Mouse (Mus musculus): ENCODE measurements around the gene Grid1. TPM values are rescaled to one million over a fixed set of nuclear protein-coding genes. Genes with fewer than 3 reads are reported as not detected.

The Grid1 gene
- polyA plus RNA-seq, 1 experiment from 2014 or later, result 0.36 TPM

- Histone ChIP-seq H3K4me1 (replicated peaks; ENCODE audit: control insufficient read depth, insufficient read depth, low read length) (no peaks in the 10 kb centered on the region), H3K27ac (ENCODE audit: low read depth, low read length) (no peak overlapping the region), H3K4me2 (ENCODE audit: low read depth, low read length, severe bottlenecking) (no peak overlapping the region), H3K27me3 (ENCODE audit: control insufficient read depth, insufficient read depth, low read length) (no peaks in the 10 kb centered on the region), H3K4me3 (ENCODE audit: low read depth, low read length) (no peak overlapping the region), H3K9me3 (ENCODE audit: control insufficient read depth, low read length) (no peaks in the 10 kb centered on the region), H3K9ac (ENCODE audit: low read length) (no peak overlapping the region), H3K36me3 (ENCODE audit: control insufficient read depth, insufficient read depth, low read length) (no peaks in the 10 kb centered on the region)
- WGBS, result 85% methylated on average over 11 of the region's 11 CpGs
- DNase-seq (ENCODE audit: low spot score) (no peak), ATAC-seq (replicated peaks; ENCODE audit: low FRiP score) (no peak)
These were observed 207.7 kb downstream of the Grid1 start for GRCm38 (mm10) chr14:35027501-35028140.

GRCm38 (mm10) chr14:35029626-35030025, 209.7 kb downstream of the Grid1 start:
- Histone ChIP-seq H3K9me3 (ENCODE audit: control insufficient read depth, low read length) (no peaks in the 10 kb centered on the region), H3K9ac (ENCODE audit: low read length) (no peak overlapping the region), H3K4me3 (ENCODE audit: low read depth, low read length) (no peak overlapping the region), H3K4me2 (ENCODE audit: low read depth, low read length, severe bottlenecking) (no peak overlapping the region), H3K4me1 (replicated peaks; ENCODE audit: control insufficient read depth, insufficient read depth, low read length) (no peaks in the 10 kb centered on the region), H3K36me3 (ENCODE audit: control insufficient read depth, insufficient read depth, low read length) (no peaks in the 10 kb centered on the region), H3K27ac (ENCODE audit: low read depth, low read length) (no peak overlapping the region), H3K27me3 (ENCODE audit: control insufficient read depth, insufficient read depth, low read length) (no peaks in the 10 kb centered on the region)
- no peak for DNase-seq (ENCODE audit: low spot score)
- ATAC-seq (replicated peaks; ENCODE audit: low FRiP score), result no peak
- WGBS, result 70% methylated on average over 2 of the region's 2 CpGs

- H3K4me1 ChIP-seq (replicated peaks; ENCODE audit: control insufficient read depth, insufficient read depth, low read length), result no peaks in the 10 kb centered on the region
- H3K9ac ChIP-seq (ENCODE audit: low read length), result no peak overlapping the region
- H3K4me3 ChIP-seq (ENCODE audit: low read depth, low read length), result no peak overlapping the region
- WGBS, result 80% methylated on average over 2 of the region's 2 CpGs
- H3K4me2 ChIP-seq (ENCODE audit: low read depth, low read length, severe bottlenecking), result no peak overlapping the region
- no peaks in the 10 kb centered on the region for H3K36me3 ChIP-seq (ENCODE audit: control insufficient read depth, insufficient read depth, low read length)
- DNase-seq (ENCODE audit: low spot score) (no peak), ATAC-seq (replicated peaks; ENCODE audit: low FRiP score) (no peak)
- no peaks in the 10 kb centered on the region for H3K9me3 ChIP-seq (ENCODE audit: control insufficient read depth, low read length)
- H3K27ac ChIP-seq (ENCODE audit: low read depth, low read length), result no peak overlapping the region
- H3K27me3 ChIP-seq (ENCODE audit: control insufficient read depth, insufficient read depth, low read length), result no peaks in the 10 kb centered on the region
These were observed 210.4 kb downstream of the Grid1 start for GRCm38 (mm10) chr14:35030271-35030670.

- ATAC-seq (replicated peaks; ENCODE audit: low FRiP score), result no peak
- no peaks in the 10 kb centered on the region for H3K27me3 ChIP-seq (ENCODE audit: control insufficient read depth, insufficient read depth, low read length)
- no peak overlapping the region for H3K27ac ChIP-seq (ENCODE audit: low read depth, low read length)
- no peaks in the 10 kb centered on the region for H3K9me3 ChIP-seq (ENCODE audit: control insufficient read depth, low read length)
- H3K4me3 ChIP-seq (ENCODE audit: low read depth, low read length), result no peak overlapping the region
- H3K9ac ChIP-seq (ENCODE audit: low read length), result no peak overlapping the region
- no peaks in the 10 kb centered on the region for H3K4me1 ChIP-seq (replicated peaks; ENCODE audit: control insufficient read depth, insufficient read depth, low read length)
- no peak for DNase-seq (ENCODE audit: low spot score)
- H3K36me3 ChIP-seq (ENCODE audit: control insufficient read depth, insufficient read depth, low read length), result no peaks in the 10 kb centered on the region
- WGBS, result 87% methylated on average over 1 of the region's 1 CpGs
- H3K4me2 ChIP-seq (ENCODE audit: low read depth, low read length, severe bottlenecking), result no peak overlapping the region
These were observed 212.4 kb downstream of the Grid1 start for GRCm38 (mm10) chr14:35032283-35032682.

- Histone ChIP-seq H3K4me1 (replicated peaks; ENCODE audit: control insufficient read depth, insufficient read depth, low read length) (no peaks in the 10 kb centered on the region; the same call in 1 of the 2 replicates), H3K9ac (ENCODE audit: low read length) (no peak overlapping the region), H3K4me2 (ENCODE audit: low read depth, low read length, severe bottlenecking) (no peak overlapping the region), H3K4me3 (ENCODE audit: low read depth, low read length) (no peak overlapping the region), H3K9me3 (ENCODE audit: control insufficient read depth, low read length) (no peaks in the 10 kb centered on the region), H3K27ac (ENCODE audit: low read depth, low read length) (no peak overlapping the region), H3K36me3 (ENCODE audit: control insufficient read depth, insufficient read depth, low read length) (no peaks in the 10 kb centered on the region), H3K27me3 (ENCODE audit: control insufficient read depth, insufficient read depth, low read length) (no peaks in the 10 kb centered on the region)
- ATAC-seq (replicated peaks; ENCODE audit: low FRiP score) (no peak), DNase-seq (ENCODE audit: low spot score) (no peak)
- WGBS, result 62% methylated on average over 5 of the region's 5 CpGs
These were observed 224.4 kb downstream of the Grid1 start for GRCm38 (mm10) chr14:35044268-35044667.

- H3K27me3 ChIP-seq (ENCODE audit: control insufficient read depth, insufficient read depth, low read length), result no peaks in the 10 kb centered on the region
- ATAC-seq (replicated peaks; ENCODE audit: low FRiP score), result no peak
- 79% methylated on average over 10 of the region's 10 CpGs for WGBS
- DNase-seq (ENCODE audit: low spot score), result no peak
- no peaks in the 10 kb centered on the region; the same call in 1 of the 2 replicates for H3K4me1 ChIP-seq (replicated peaks; ENCODE audit: control insufficient read depth, insufficient read depth, low read length)
- no peak overlapping the region for H3K4me3 ChIP-seq (ENCODE audit: low read depth, low read length)
- no peak overlapping the region for H3K9ac ChIP-seq (ENCODE audit: low read length)
- no peaks in the 10 kb centered on the region for H3K9me3 ChIP-seq (ENCODE audit: control insufficient read depth, low read length)
- no peaks in the 10 kb centered on the region for H3K36me3 ChIP-seq (ENCODE audit: control insufficient read depth, insufficient read depth, low read length)
- no peak overlapping the region for H3K4me2 ChIP-seq (ENCODE audit: low read depth, low read length, severe bottlenecking)
- H3K27ac ChIP-seq (ENCODE audit: low read depth, low read length), result no peak overlapping the region
These were observed 225.2 kb downstream of the Grid1 start for GRCm38 (mm10) chr14:35044918-35045698.

- 87% methylated on average over 8 of the region's 8 CpGs for WGBS
- H3K36me3 ChIP-seq (ENCODE audit: control insufficient read depth, insufficient read depth, low read length), result no peaks in the 10 kb centered on the region
- no peak for DNase-seq (ENCODE audit: low spot score)
- H3K9me3 ChIP-seq (ENCODE audit: control insufficient read depth, low read length), result no peaks in the 10 kb centered on the region
- H3K4me2 ChIP-seq (ENCODE audit: low read depth, low read length, severe bottlenecking), result no peak overlapping the region
- no peaks in the 10 kb centered on the region for H3K27me3 ChIP-seq (ENCODE audit: control insufficient read depth, insufficient read depth, low read length)
- H3K27ac ChIP-seq (ENCODE audit: low read depth, low read length), result no peak overlapping the region
- no peaks in the 10 kb centered on the region for H3K4me1 ChIP-seq (replicated peaks; ENCODE audit: control insufficient read depth, insufficient read depth, low read length)
- H3K9ac ChIP-seq (ENCODE audit: low read length), result no peak overlapping the region
- H3K4me3 ChIP-seq (ENCODE audit: low read depth, low read length), result no peak overlapping the region
- ATAC-seq (replicated peaks; ENCODE audit: low FRiP score), result no peak
These were observed 229.3 kb downstream of the Grid1 start for GRCm38 (mm10) chr14:35049231-35049630.

- Histone ChIP-seq H3K36me3 (ENCODE audit: control insufficient read depth, insufficient read depth, low read length) (no peaks in the 10 kb centered on the region), H3K27ac (ENCODE audit: low read depth, low read length) (no peak overlapping the region), H3K27me3 (ENCODE audit: control insufficient read depth, insufficient read depth, low read length) (no peaks in the 10 kb centered on the region), H3K4me3 (ENCODE audit: low read depth, low read length) (no peak overlapping the region), H3K4me1 (replicated peaks; ENCODE audit: control insufficient read depth, insufficient read depth, low read length) (no peaks in the 10 kb centered on the region), H3K9ac (ENCODE audit: low read length) (no peak overlapping the region), H3K4me2 (ENCODE audit: low read depth, low read length, severe bottlenecking) (no peak overlapping the region), H3K9me3 (ENCODE audit: control insufficient read depth, low read length) (no peaks in the 10 kb centered on the region)
- no peak for DNase-seq (ENCODE audit: low spot score)
- 90% methylated on average over 3 of the region's 3 CpGs for WGBS
- ATAC-seq (replicated peaks; ENCODE audit: low FRiP score), result no peak
These were observed 234.2 kb downstream of the Grid1 start for GRCm38 (mm10) chr14:35054139-35054538.

- Histone ChIP-seq H3K36me3 (ENCODE audit: control insufficient read depth, insufficient read depth, low read length) (no peaks in the 10 kb centered on the region), H3K4me1 (replicated peaks; ENCODE audit: control insufficient read depth, insufficient read depth, low read length) (no peaks in the 10 kb centered on the region), H3K9ac (ENCODE audit: low read length) (no peak overlapping the region), H3K27ac (ENCODE audit: low read depth, low read length) (no peak overlapping the region), H3K4me2 (ENCODE audit: low read depth, low read length, severe bottlenecking) (no peak overlapping the region), H3K27me3 (ENCODE audit: control insufficient read depth, insufficient read depth, low read length) (no peaks in the 10 kb centered on the region), H3K9me3 (ENCODE audit: control insufficient read depth, low read length) (no peaks in the 10 kb centered on the region), H3K4me3 (ENCODE audit: low read depth, low read length) (no peak overlapping the region)
- DNase-seq (ENCODE audit: low spot score) (no peak), ATAC-seq (replicated peaks; ENCODE audit: low FRiP score) (no peak)
- WGBS, result 66% methylated on average over 6 of the region's 6 CpGs
These were observed 254.7 kb downstream of the Grid1 start for GRCm38 (mm10) chr14:35074636-35075035.
